Mouse (Mus musculus): ENCODE data around the gene Islr. TPM values are rescaled to one million over a fixed set of nuclear protein-coding genes. Genes with fewer than 3 reads are reported as not detected.

Islr gene
- polyA plus RNA-seq, 1 experiment from 2014 or later, result 2.9 TPM

- no peak overlapping the region for H3K4me3 ChIP-seq (ENCODE audit: low read depth, low read length)
- 0 out of 2 replicates have a peak overlapping the region, but pooled peaks have one; percentile 17 for H3K9ac ChIP-seq (replicated peaks)
- DNase-seq, result peak; percentile 53
- H3K27me3 ChIP-seq (ENCODE audit: insufficient read depth, low read length), result no peaks in the 10 kb centered on the region
- 48% methylated on average over 9 of the region's 9 CpGs for WGBS (ENCODE audit: insufficient replicate concordance)
- H3K4me2 ChIP-seq (ENCODE audit: low read depth, low read length), result peak overlapping the region; percentile 44
- ATAC-seq, result peak; percentile 50
- no peak for TF ChIP-seq CTCF (IDR thresholded peaks at IDR 0.05; ENCODE audit: low read depth)
- no peak for TF ChIP-seq EP300 (IDR thresholded peaks at IDR 0.05; ENCODE audit: low read depth)
- peak overlapping the region; percentile 17; the same call in 1 of the 2 replicates for H3K27ac ChIP-seq (ENCODE audit: low read depth)
- peaks cover 38% of the 10 kb centered on the region for H3K4me1 ChIP-seq (ENCODE audit: insufficient read depth)
- peaks cover 44% of the 10 kb centered on the region for H3K36me3 ChIP-seq (replicated peaks; ENCODE audit: insufficient read depth, low read length)
- no peaks in the 10 kb centered on the region for H3K9me3 ChIP-seq (ENCODE audit: low read length)
Observed at GRCm38 (mm10) chr9:58241780-58242485, 37.8 kb upstream of the Islr start.

- Histone ChIP-seq H3K27ac (ENCODE audit: low read depth) (no peak overlapping the region), H3K36me3 (replicated peaks; ENCODE audit: insufficient read depth, low read length) (peaks cover 62% of the 10 kb centered on the region), H3K4me3 (ENCODE audit: low read depth, low read length) (no peak overlapping the region), H3K9me3 (ENCODE audit: low read length) (no peaks in the 10 kb centered on the region), H3K4me2 (ENCODE audit: low read depth, low read length) (no peak overlapping the region), H3K9ac (replicated peaks) (no peak overlapping the region), H3K4me1 (ENCODE audit: insufficient read depth) (peaks cover 10% of the 10 kb centered on the region), H3K27me3 (ENCODE audit: insufficient read depth, low read length) (no peaks in the 10 kb centered on the region)
- ATAC-seq, result no peak
- no peak for DNase-seq
- WGBS (ENCODE audit: insufficient replicate concordance), result 95% methylated on average over 28 of the region's 28 CpGs
- no peak for TF ChIP-seq EP300 (IDR thresholded peaks at IDR 0.05; ENCODE audit: low read depth)
- no peak for TF ChIP-seq CTCF (IDR thresholded peaks at IDR 0.05; ENCODE audit: low read depth)
Observed at GRCm38 (mm10) chr9:58234502-58235015, 30.5 kb upstream of the Islr start.

GRCm38 (mm10) chr9:58232374-58232773 lies 28.3 kb upstream of the Islr start:
- peak; percentile 66; the same call in 1 of the 2 replicates for ATAC-seq
- TF ChIP-seq CTCF (IDR thresholded peaks at IDR 0.05; ENCODE audit: low read depth), result no peak
- TF ChIP-seq EP300 (IDR thresholded peaks at IDR 0.05; ENCODE audit: low read depth), result no peak
- no peak for DNase-seq
- Histone ChIP-seq H3K4me1 (ENCODE audit: insufficient read depth) (peaks cover 10% of the 10 kb centered on the region), H3K4me3 (ENCODE audit: low read depth, low read length) (no peak overlapping the region), H3K9me3 (ENCODE audit: low read length) (no peaks in the 10 kb centered on the region), H3K4me2 (ENCODE audit: low read depth, low read length) (0 out of 2 replicates have a peak overlapping the region, but pooled peaks have one; percentile 26), H3K27ac (ENCODE audit: low read depth) (peak overlapping the region; percentile 80), H3K36me3 (replicated peaks; ENCODE audit: insufficient read depth, low read length) (peaks cover 80% of the 10 kb centered on the region), H3K9ac (replicated peaks) (no peak overlapping the region), H3K27me3 (ENCODE audit: insufficient read depth, low read length) (no peaks in the 10 kb centered on the region)
- WGBS (ENCODE audit: insufficient replicate concordance), result 42% methylated on average over 5 of the region's 5 CpGs

- H3K4me1 ChIP-seq (ENCODE audit: insufficient read depth), result peaks cover 10% of the 10 kb centered on the region
- H3K4me2 ChIP-seq (ENCODE audit: low read depth, low read length), result no peak overlapping the region
- no peaks in the 10 kb centered on the region for H3K27me3 ChIP-seq (ENCODE audit: insufficient read depth, low read length)
- no peak overlapping the region for H3K9ac ChIP-seq (replicated peaks)
- no peak for DNase-seq
- H3K36me3 ChIP-seq (replicated peaks; ENCODE audit: insufficient read depth, low read length), result peaks cover 80% of the 10 kb centered on the region
- peak overlapping the region; percentile 80 for H3K27ac ChIP-seq (ENCODE audit: low read depth)
- WGBS (ENCODE audit: insufficient replicate concordance), result 50% methylated on average over 6 of the region's 6 CpGs
- H3K9me3 ChIP-seq (ENCODE audit: low read length), result no peaks in the 10 kb centered on the region
- 0 out of 2 replicates have a peak, but pooled peaks have one; percentile 33 for ATAC-seq
- no peak for TF ChIP-seq EP300 (IDR thresholded peaks at IDR 0.05; ENCODE audit: low read depth)
- no peak for TF ChIP-seq CTCF (IDR thresholded peaks at IDR 0.05; ENCODE audit: low read depth)
- H3K4me3 ChIP-seq (ENCODE audit: low read depth, low read length), result no peak overlapping the region
Observed at GRCm38 (mm10) chr9:58231746-58232145, 27.6 kb upstream of the Islr start.

GRCm38 (mm10) chr9:58228777-58229466 lies 24.8 kb upstream of the Islr start:
- DNase-seq (no peak), ATAC-seq (no peak)
- Histone ChIP-seq H3K36me3 (replicated peaks; ENCODE audit: insufficient read depth, low read length) (peaks cover 96% of the 10 kb centered on the region), H3K9ac (replicated peaks) (no peak overlapping the region), H3K9me3 (ENCODE audit: low read length) (no peaks in the 10 kb centered on the region), H3K4me3 (ENCODE audit: low read depth, low read length) (no peak overlapping the region), H3K27me3 (ENCODE audit: insufficient read depth, low read length) (no peaks in the 10 kb centered on the region), H3K4me2 (ENCODE audit: low read depth, low read length) (no peak overlapping the region), H3K27ac (ENCODE audit: low read depth) (no peak overlapping the region), H3K4me1 (ENCODE audit: insufficient read depth) (peaks cover 13% of the 10 kb centered on the region)
- WGBS (ENCODE audit: insufficient replicate concordance), result 92% methylated on average over 9 of the region's 9 CpGs
- no peak for TF ChIP-seq EP300 (IDR thresholded peaks at IDR 0.05; ENCODE audit: low read depth)
- no peak for TF ChIP-seq CTCF (IDR thresholded peaks at IDR 0.05; ENCODE audit: low read depth)

Measured in liver, postnatal 0 days (tissue).